Mouse (Mus musculus): ENCODE data around the gene Gm28047. TPM values are rescaled to one million over a fixed set of nuclear protein-coding genes. Genes with fewer than 3 reads are reported as not detected.

Gene Gm28047
- polyA plus RNA-seq, 1 experiment from 2014 or later = not detected

- no peak overlapping the region for H3K9ac ChIP-seq
- H3K9me3 ChIP-seq (ENCODE audit: low read depth, low read length) = no peaks in the 10 kb centered on the region
- ATAC-seq (ENCODE audit: insufficient read depth) (no peak), DNase-seq (no peak)
- no peak overlapping the region for H3K4me2 ChIP-seq
- H3K27ac ChIP-seq (ENCODE audit: low read depth) = no peak overlapping the region
- no peak for TF ChIP-seq CTCF (IDR thresholded peaks at IDR 0.05; ENCODE audit: low read depth)
- H3K36me3 ChIP-seq (ENCODE audit: insufficient read depth) = no peaks in the 10 kb centered on the region
- WGBS = 54% methylated on average over 3 of the region's 3 CpGs
- peaks cover 3% of the 10 kb centered on the region for H3K4me1 ChIP-seq (ENCODE audit: insufficient read depth)
- H3K27me3 ChIP-seq (ENCODE audit: insufficient read depth, low read length) = no peaks in the 10 kb centered on the region
- no peak overlapping the region for H3K4me3 ChIP-seq (ENCODE audit: low read depth, low read length)
Measured at GRCm38 (mm10) chr15:102651107-102651506, 26.2 kb upstream of the Gm28047 start.

DNA sequence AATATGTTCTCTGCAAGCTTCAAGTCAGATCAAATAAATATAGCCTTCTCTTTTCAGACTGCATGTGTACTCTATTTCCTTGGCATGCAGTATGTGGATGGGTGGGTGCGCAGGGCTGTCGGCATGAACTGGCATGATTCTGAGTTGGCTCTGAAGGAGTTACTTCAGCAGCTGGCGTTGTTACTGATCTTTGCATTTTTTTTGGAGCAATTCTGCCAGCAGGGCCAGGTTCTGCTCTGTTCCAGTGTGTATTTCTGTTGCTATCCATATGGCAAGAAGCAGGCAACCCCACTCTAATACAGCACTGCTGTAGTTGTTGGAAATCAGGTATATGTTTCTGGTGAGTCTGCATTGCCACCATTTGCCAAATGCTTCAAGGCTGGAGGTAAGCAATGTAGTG lies 10.9 kb upstream of the Gm28047 start:
- WGBS = 75% methylated on average over 3 of the region's 3 CpGs
- ATAC-seq (ENCODE audit: insufficient read depth) (no peak), DNase-seq (no peak)
- no peaks in the 10 kb centered on the region for H3K27me3 ChIP-seq (ENCODE audit: insufficient read depth, low read length)
- H3K27ac ChIP-seq (ENCODE audit: low read depth) = no peak overlapping the region
- no peak overlapping the region for H3K4me3 ChIP-seq (ENCODE audit: low read depth, low read length)
- no peaks in the 10 kb centered on the region for H3K4me1 ChIP-seq (ENCODE audit: insufficient read depth)
- no peak overlapping the region for H3K9ac ChIP-seq
- no peaks in the 10 kb centered on the region for H3K9me3 ChIP-seq (ENCODE audit: low read depth, low read length)
- TF ChIP-seq CTCF (IDR thresholded peaks at IDR 0.05; ENCODE audit: low read depth) = no peak
- H3K36me3 ChIP-seq (ENCODE audit: insufficient read depth) = no peaks in the 10 kb centered on the region
- H3K4me2 ChIP-seq = no peak overlapping the region

DNA sequence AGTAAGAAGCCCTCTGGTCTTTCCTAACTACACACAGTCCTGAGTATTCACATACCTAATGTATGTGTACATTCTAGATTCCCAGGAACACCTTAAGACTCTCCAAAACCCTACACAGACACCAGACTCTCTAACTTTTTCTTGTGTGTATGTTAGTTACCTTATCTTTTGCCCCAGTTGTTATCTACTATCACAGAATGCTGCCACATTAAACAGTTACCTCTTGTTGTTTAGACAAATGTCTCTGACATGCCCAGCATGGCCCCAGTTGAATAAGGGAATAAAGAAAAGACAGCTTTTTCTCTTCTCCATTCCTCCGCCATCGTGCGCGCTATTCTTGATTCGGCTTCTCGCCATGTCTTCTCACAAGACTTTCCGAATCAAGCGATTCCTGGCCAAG lies 9.8 kb upstream of the Gm28047 start:
- 86% methylated on average over 8 of the region's 8 CpGs for WGBS
- Histone ChIP-seq H3K4me2 (no peak overlapping the region), H3K27me3 (ENCODE audit: insufficient read depth, low read length) (no peaks in the 10 kb centered on the region), H3K9me3 (ENCODE audit: low read depth, low read length) (no peaks in the 10 kb centered on the region), H3K4me1 (ENCODE audit: insufficient read depth) (no peaks in the 10 kb centered on the region), H3K36me3 (ENCODE audit: insufficient read depth) (no peaks in the 10 kb centered on the region), H3K27ac (ENCODE audit: low read depth) (no peak overlapping the region), H3K9ac (no peak overlapping the region), H3K4me3 (ENCODE audit: low read depth, low read length) (no peak overlapping the region)
- DNase-seq = no peak
- ATAC-seq (ENCODE audit: insufficient read depth) = no peak
- TF ChIP-seq CTCF (IDR thresholded peaks at IDR 0.05; ENCODE audit: low read depth) = no peak

GRCm38 (mm10) chr15:102625687-102626055 lies 804 bp upstream of the Gm28047 start:
- no peaks in the 10 kb centered on the region for H3K9me3 ChIP-seq (ENCODE audit: low read depth, low read length)
- peaks cover 13% of the 10 kb centered on the region for H3K4me1 ChIP-seq (ENCODE audit: insufficient read depth)
- peak overlapping the region; percentile 80 for H3K9ac ChIP-seq
- H3K36me3 ChIP-seq (ENCODE audit: insufficient read depth) = 0 out of 2 replicates have a peak, but pooled peaks cover 2% of the 10 kb centered on the region
- peak; percentile 29 for ATAC-seq (ENCODE audit: insufficient read depth)
- 0% methylated on average over 18 of the region's 18 CpGs for WGBS
- no peak for TF ChIP-seq CTCF (IDR thresholded peaks at IDR 0.05; ENCODE audit: low read depth)
- no peaks in the 10 kb centered on the region for H3K27me3 ChIP-seq (ENCODE audit: insufficient read depth, low read length)
- H3K27ac ChIP-seq (ENCODE audit: low read depth) = peak overlapping the region; percentile 99
- H3K4me3 ChIP-seq (ENCODE audit: low read depth, low read length) = peak overlapping the region; percentile 65
- DNase-seq = no peak
- H3K4me2 ChIP-seq = peak overlapping the region; percentile 61

DNA sequence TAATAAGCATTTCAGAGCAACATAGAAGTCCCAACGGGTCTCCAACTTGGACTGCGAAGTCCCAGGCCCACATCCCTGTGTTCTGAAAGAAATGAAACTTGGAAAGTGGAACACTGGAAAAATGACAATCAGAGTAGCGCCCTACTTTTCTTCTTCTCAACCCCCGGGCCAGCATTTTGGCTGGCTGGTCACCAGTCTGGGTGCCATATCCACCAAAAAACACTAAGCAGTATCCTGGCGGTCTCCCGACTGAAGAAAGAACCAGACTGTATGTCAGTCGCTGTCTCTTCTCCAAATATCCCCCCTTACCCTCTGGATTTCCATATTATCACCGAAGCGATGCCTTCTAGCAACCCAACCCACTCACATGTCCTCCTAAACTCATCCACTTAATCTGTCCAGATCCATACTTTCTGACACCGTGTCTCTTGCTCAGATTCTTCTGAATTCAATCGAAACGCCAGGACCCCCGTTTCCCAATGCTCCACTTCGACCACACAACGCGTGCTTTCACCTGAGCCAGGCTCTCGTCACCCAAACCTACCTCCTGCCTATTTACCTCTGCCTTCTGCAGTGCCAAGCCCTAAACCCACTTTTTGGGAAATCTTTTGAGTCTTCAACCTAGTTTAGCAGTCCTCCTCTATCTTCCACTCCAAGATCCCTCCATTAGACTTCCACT lies 437 bp downstream of the Gm28047 start:
- Histone ChIP-seq H3K27me3 (ENCODE audit: insufficient read depth, low read length) (no peaks in the 10 kb centered on the region), H3K36me3 (ENCODE audit: insufficient read depth) (0 out of 2 replicates have a peak, but pooled peaks cover 5% of the 10 kb centered on the region), H3K9me3 (ENCODE audit: low read depth, low read length) (no peaks in the 10 kb centered on the region), H3K27ac (ENCODE audit: low read depth) (peak overlapping the region; percentile 99), H3K4me1 (ENCODE audit: insufficient read depth) (peaks cover 13% of the 10 kb centered on the region), H3K4me3 (ENCODE audit: low read depth, low read length) (peak overlapping the region; percentile 65), H3K4me2 (peak overlapping the region; percentile 61), H3K9ac (peak overlapping the region; percentile 80)
- no peak for TF ChIP-seq CTCF (IDR thresholded peaks at IDR 0.05; ENCODE audit: low read depth)
- no peak; the same call in 1 of the 2 replicates for ATAC-seq (ENCODE audit: insufficient read depth)
- 3% methylated on average over 17 of the region's 17 CpGs for WGBS
- peak; percentile 41 for DNase-seq

GRCm38 (mm10) chr15:102623121-102623520 lies 1.7 kb downstream of the Gm28047 start:
- no peak for TF ChIP-seq CTCF (IDR thresholded peaks at IDR 0.05; ENCODE audit: low read depth)
- WGBS = 73% methylated on average over 3 of the region's 3 CpGs
- H3K9ac ChIP-seq = peak overlapping the region; percentile 9; the same call in 1 of the 2 replicates
- no peak overlapping the region for H3K27ac ChIP-seq (ENCODE audit: low read depth)
- peak; percentile 19 for DNase-seq
- peak overlapping the region; percentile 65 for H3K4me3 ChIP-seq (ENCODE audit: low read depth, low read length)
- 0 out of 2 replicates have a peak, but pooled peaks cover 5% of the 10 kb centered on the region for H3K36me3 ChIP-seq (ENCODE audit: insufficient read depth)
- H3K4me2 ChIP-seq = peak overlapping the region; percentile 61
- H3K4me1 ChIP-seq (ENCODE audit: insufficient read depth) = peaks cover 13% of the 10 kb centered on the region
- H3K9me3 ChIP-seq (ENCODE audit: low read depth, low read length) = no peaks in the 10 kb centered on the region
- no peaks in the 10 kb centered on the region for H3K27me3 ChIP-seq (ENCODE audit: insufficient read depth, low read length)
- no peak for ATAC-seq (ENCODE audit: insufficient read depth)

GRCm38 (mm10) chr15:102622536-102622935 lies 2.3 kb downstream of the Gm28047 start:
- H3K4me1 ChIP-seq (ENCODE audit: insufficient read depth) = peaks cover 13% of the 10 kb centered on the region
- no peak overlapping the region for H3K4me3 ChIP-seq (ENCODE audit: low read depth, low read length)
- H3K27ac ChIP-seq (ENCODE audit: low read depth) = no peak overlapping the region
- no peaks in the 10 kb centered on the region for H3K27me3 ChIP-seq (ENCODE audit: insufficient read depth, low read length)
- H3K9ac ChIP-seq = no peak overlapping the region
- 0 out of 2 replicates have a peak, but pooled peaks cover 5% of the 10 kb centered on the region for H3K36me3 ChIP-seq (ENCODE audit: insufficient read depth)
- H3K4me2 ChIP-seq = peak overlapping the region; percentile 61
- H3K9me3 ChIP-seq (ENCODE audit: low read depth, low read length) = no peaks in the 10 kb centered on the region
- DNase-seq (no peak), ATAC-seq (ENCODE audit: insufficient read depth) (no peak)
- no peak for TF ChIP-seq CTCF (IDR thresholded peaks at IDR 0.05; ENCODE audit: low read depth)

All from lung, embryonic 14.5 days (tissue).